Mouse (Mus musculus) liver, postnatal 0 days (tissue): ENCODE results near the gene Gata2.

Source experiments
- CTCF ChIP-seq: sonication (generic); IDR thresholded peaks from 2 replicates; pipeline ENCODE4 v1.5.1; 2016; ENCODE audit warnings: antibody characterized with exemption, low read depth
- EP300 ChIP-seq: IDR thresholded peaks from 2 replicates; pipeline ENCODE4 v1.6.1; 2016; ENCODE audit warnings: antibody characterized with exemption, low read depth, mild to moderate bottlenecking

- TF ChIP-seq CTCF: no peak
- peak; percentile 71 for TF ChIP-seq EP300
Measured at GRCm38 (mm10) chr6:88254082-88254481, 60.4 kb downstream of the Gata2 start.
